Mouse (Mus musculus) lung, adult 18-20 months (tissue): ENCODE data around the gene Gm14305.
"Not testable (repeated sequence)": the region's sequence is repeated elsewhere in the genome, so short reads cannot be mapped to it uniquely, and the experiment has no call there.

ENCODE experiments used
- DNase-seq, 2 experiments: peaks; one replicate each; pipeline ENCODE4 v3.0.0; 2022; ENCODE audit warnings: mixed read lengths in 2 of 2

Gm14305 gene

DNA sequence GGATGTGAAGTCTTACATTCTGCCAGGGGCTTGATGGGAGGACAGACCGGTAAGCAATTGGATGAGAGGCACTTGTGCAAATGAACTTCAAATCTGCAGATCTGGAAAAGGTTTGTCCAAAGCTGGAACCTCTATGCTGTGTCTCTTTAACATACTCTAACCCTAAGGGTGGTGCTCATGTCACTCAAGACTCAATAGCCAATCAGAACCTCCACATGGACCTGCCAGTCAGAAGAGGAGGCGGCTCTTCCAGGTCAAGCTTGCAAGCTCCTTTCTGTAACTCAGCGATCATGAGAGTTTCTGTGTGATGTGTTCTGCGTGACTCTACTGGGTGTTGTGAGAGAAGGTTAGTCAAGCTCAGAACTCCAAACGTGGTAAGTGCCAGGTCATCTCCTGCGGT lies at the start of gene Gm14305:
TSS of gene Gm14305 (plus strand) at position 278 of the 400 bp plus-strand sequence.
- peak; percentile 11 to 28 for DNase-seq

GRCm38 (mm10) chr2:176670222-176670621 lies 37.9 kb upstream of the Gm14305 start, which contains the start of gene Zfp973:
TSS of gene Zfp973 (plus strand) at chr2:176670522.
- DNase-seq = not testable (repeated sequence)
